Mouse (Mus musculus) naive thymus-derived CD4-positive, alpha-beta T cell, adult 5 months (primary cell): ENCODE measurements around the gene Sesn2. TPM values are rescaled to one million over a fixed set of nuclear protein-coding genes. Genes with fewer than 3 reads are reported as not detected.

Experiments used
- polyA plus RNA-seq: library from polyadenylated mRNA; unstranded; fragments of 100-300 nt; shearing (Covaris generic); gene quantifications from one replicate; pipeline ENCODE4 v1.2.1, GENCODE M21; 2017

Gene Sesn2
- 18.6 TPM for polyA plus RNA-seq

GRCm38 (mm10) chr4:132510352-132510798 lies at the start of gene Sesn2:
Gene Sesn2, minus strand, starts transcription at chr4:132510501.

GRCm38 (mm10) chr4:132535406-132536121 lies 25.3 kb upstream of the Sesn2 start, which contains the start of gene Dnajc8:
Gene Dnajc8, plus strand, starts transcription at chr4:132535550.

GRCm38 (mm10) chr4:132532981-132533916 lies 22.9 kb upstream of the Sesn2 start, which contains the start of gene Atpif1:
Gene Atpif1, minus strand, starts transcription at chr4:132533659.

GRCm38 (mm10) chr4:132463430-132464254 lies 46.7 kb downstream of the Sesn2 start, which contains the start of gene Med18:
Gene Med18, minus strand, starts transcription at chr4:132463921.

Other genes starting within 250 kb of the Sesn2 start
- 4.5 TPM for gene Gmeb1, start 248.9 kb downstream of the Sesn2 start, polyA plus RNA-seq
- 45.0 TPM for gene Taf12, start 236.1 kb downstream of the Sesn2 start, polyA plus RNA-seq
- not detected for gene Rab42, start 207.1 kb downstream of the Sesn2 start, polyA plus RNA-seq
- 52.3 TPM for gene Trnau1ap, start 181.0 kb downstream of the Sesn2 start, polyA plus RNA-seq
- gene Rcc1, start 156.9 kb downstream of the Sesn2 start, polyA plus RNA-seq: 23.4 TPM
- 3.0 TPM for gene Phactr4, start 88.0 kb downstream of the Sesn2 start, polyA plus RNA-seq
- gene Med18, start 46.6 kb downstream of the Sesn2 start, polyA plus RNA-seq: 14.0 TPM
- 75.0 TPM for gene Atpif1, start 23.2 kb upstream of the Sesn2 start, polyA plus RNA-seq
- gene Dnajc8, start 25.0 kb upstream of the Sesn2 start, polyA plus RNA-seq: 233 TPM
- gene Ptafr, start 53.6 kb upstream of the Sesn2 start, polyA plus RNA-seq: not detected
- gene Eya3, start 128.5 kb upstream of the Sesn2 start, polyA plus RNA-seq: 59.9 TPM
- 0.41 TPM for gene Xkr8, start 222.0 kb upstream of the Sesn2 start, polyA plus RNA-seq
- gene Smpdl3b, start 246.8 kb upstream of the Sesn2 start, polyA plus RNA-seq: 0.34 TPM